Mouse (Mus musculus): Measurements from ENCODE around the gene Retreg2. TPM values are rescaled to one million over a fixed set of nuclear protein-coding genes. Genes with fewer than 3 reads are reported as not detected.

Retreg2 gene
- total RNA-seq, 2 experiments from 2014 or later = 34.1 to 37.5 TPM

DNA sequence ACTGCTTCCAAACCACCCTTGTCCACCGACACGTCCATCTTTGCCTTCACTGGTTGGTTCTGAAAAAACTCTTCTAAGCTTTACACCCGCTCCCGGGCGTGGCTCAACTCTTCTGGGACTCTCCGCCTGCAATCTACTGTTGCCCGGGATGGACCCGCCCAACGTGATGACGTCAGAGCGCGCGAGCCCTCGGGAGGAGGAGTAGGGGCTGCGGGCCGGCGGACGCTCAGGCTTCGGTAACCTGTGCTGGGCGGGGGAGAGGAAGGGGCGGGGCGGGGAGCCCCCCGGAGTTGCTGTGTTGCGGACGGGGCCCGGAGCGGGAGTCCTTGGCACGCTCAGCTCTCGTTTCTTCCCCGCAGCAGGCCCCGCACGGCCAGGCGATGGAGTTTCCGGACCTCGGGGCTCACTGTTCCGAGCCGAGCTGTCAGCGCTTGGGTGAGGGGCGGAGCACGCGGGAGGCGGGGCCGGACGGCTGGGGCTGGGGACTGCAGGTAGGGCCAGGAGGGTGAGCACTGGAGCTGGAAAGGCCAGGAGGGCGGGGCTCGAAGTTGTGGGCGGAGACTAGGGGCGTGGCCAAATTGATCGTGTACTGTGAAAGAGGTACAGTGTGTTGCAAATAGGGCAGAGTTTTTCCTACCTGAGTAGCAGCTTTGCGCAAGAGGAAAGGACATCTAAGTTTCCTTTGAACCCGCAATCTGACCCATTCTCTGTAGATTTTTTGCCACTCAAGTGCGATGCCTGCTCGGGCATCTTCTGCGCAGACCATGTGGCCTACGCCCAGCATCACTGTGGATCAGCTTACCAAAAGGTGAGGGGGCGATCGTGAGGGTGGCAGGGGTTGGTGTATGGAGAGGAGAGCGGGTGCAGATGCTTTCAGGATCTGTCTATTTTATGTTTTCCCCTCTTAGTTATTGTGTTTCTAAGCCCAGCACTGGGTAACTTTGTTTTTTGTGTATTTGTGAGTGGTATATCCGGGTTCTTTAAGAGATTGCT is 26.2 kb downstream of the Retreg2 start, which contains the start of gene Zfand2b:
Gene Zfand2b (plus strand): TSS at position 175 of the 993 bp plus-strand sequence.
- peak; percentile 98 for DNase-seq

GRCm38 (mm10) chr1:75179334-75180104 is 36.9 kb downstream of the Retreg2 start:
- DNase-seq = peak; percentile 51

- peak; percentile 88 for DNase-seq
These were observed 37.6 kb downstream of the Retreg2 start, which contains the start of gene Abcb6 for GRCm38 (mm10) chr1:75180105-75180590. Abcb6 (minus strand) TSS chr1:75180392.

- no peak for DNase-seq
These were observed 38.2 kb downstream of the Retreg2 start for GRCm38 (mm10) chr1:75180741-75181140.

DNA sequence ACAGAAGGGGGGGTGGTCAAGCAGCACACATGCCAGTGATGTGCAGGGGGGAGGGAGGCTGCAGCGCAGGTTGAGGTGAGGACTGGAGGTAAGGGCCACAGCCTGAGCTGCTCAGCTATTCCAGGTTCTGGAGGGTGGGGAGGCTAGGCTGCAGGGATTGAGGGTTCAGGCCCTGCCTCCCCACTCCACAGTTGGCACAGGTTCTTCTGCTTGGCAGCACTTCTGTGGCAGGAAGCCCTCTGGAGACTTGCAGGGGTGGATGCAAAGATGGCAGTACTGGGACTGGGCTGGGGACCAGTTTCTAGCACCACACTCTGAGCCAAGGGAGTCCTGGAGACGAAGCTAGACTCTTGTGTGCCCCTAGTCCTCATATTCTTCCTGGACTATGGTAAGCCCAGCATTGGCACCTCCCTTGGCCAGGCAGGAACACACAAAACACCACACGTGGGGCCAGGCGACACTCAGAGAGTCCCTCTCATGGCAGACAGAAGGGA is 38.8 kb downstream of the Retreg2 start:
- DNase-seq = no peak

- DNase-seq = no peak
These were observed 39.6 kb downstream of the Retreg2 start for GRCm38 (mm10) chr1:75182160-75182559.

DNA sequence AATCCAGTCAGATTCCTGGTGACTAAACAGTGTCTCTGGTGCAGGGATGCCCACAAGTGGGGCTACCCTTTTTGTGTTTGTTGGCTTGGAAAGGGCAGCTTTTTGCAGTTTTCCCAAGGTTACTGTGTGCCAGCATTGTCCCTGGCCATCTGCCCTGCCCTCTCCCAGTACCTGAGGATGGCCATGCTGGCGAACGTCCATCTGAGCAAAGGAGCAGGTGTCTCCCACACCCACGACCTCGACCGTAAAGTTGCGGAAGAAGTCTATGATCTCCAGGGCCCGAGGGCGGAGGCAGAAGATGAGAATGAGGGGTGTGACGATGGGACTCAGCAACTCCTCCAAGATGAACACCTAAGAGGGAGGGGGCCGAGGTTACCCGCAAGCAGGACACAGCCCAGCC is 42.9 kb downstream of the Retreg2 start:
- no peak for DNase-seq

- DNase-seq = no peak
These were observed 44.5 kb downstream of the Retreg2 start for GRCm38 (mm10) chr1:75187126-75187525.

GRCm38 (mm10) chr1:75187914-75188483 is 45.4 kb downstream of the Retreg2 start:
- no peak for DNase-seq

DNA sequence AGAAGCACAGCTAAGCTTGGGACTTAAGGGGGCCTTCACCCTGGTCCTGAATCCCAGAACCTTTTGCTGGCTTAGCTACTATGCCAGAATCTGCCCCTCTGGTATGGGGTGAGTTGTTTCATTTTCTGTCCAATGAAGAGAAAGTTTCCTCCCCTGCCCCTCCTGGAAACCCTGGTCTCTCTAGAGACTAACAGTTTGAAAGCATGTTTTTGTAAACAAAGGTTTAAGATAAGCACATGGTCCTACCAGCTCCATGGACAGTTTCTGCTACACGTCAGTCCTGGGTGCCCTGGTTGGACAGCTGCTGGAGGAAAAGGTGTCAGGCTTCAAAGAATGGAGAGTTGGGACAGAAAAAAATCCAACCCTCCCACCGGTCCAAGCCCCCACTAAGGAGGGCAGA is 48.0 kb downstream of the Retreg2 start:
- DNase-seq = no peak

- no peak for DNase-seq
These were observed 48.7 kb downstream of the Retreg2 start for GRCm38 (mm10) chr1:75191258-75191621.

- DNase-seq = peak; percentile 94
These were observed 49.2 kb downstream of the Retreg2 start, which contains the start of the genes Ankzf1 and Atg9a for GRCm38 (mm10) chr1:75191622-75192402. Ankzf1 (plus strand) TSS chr1:75192151. Atg9a (minus strand) TSS chr1:75192196.

DNA sequence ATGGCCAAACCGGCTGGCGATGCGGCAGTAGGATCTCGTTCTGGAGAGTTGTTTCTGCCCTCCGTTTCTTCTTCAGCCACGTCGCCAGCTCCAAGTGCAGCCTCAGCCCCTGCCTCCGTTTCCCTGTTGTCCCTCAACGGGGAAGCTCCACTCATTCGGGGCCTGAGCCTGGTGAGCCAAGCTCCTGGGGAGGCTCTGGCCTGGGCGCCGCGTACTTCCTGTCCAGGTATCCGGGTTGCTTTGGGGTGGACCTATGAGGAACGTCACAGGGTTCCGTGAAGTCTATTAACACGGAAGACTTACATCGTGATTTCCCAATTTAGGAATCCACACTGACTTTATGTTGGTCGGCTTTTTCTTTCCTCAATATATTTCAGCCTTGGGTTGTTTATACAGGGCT is 49.9 kb downstream of the Retreg2 start:
- peak; percentile 37 for DNase-seq

Other genes with a start within 250 kb of the Retreg2 start
- not detected for gene Cryba2, start 249.6 kb upstream of the Retreg2 start, total RNA-seq (2021)
- gene Cfap65, start 207.2 kb upstream of the Retreg2 start, total RNA-seq (2021) = not detected
- gene Ihh, start 191.1 kb upstream of the Retreg2 start, total RNA-seq (2021) = under 1 TPM; 0.18 to 0.26 TPM
- gene Nhej1, start 17.6 kb upstream of the Retreg2 start, total RNA-seq (2021) = 1 to 10 TPM; 2.3 to 3.1 TPM
- gene Slc23a3, start 8.9 kb upstream of the Retreg2 start, total RNA-seq (2021) = 1 to 10 TPM; 1.2 to 1.3 TPM
- 10 to 100 TPM; 27.9 to 35.0 TPM for gene Cnppd1, start 67 bp upstream of the Retreg2 start, total RNA-seq (2021)
- gene Zfand2b, start 25.9 kb downstream of the Retreg2 start, total RNA-seq (2021) = 10 to 100 TPM; 17.3 to 20.6 TPM
- 10 to 100 TPM; 20.0 to 24.1 TPM for gene Abcb6, start 37.6 kb downstream of the Retreg2 start, total RNA-seq (2021)
- gene Ankzf1, start 49.4 kb downstream of the Retreg2 start, total RNA-seq (2021) = 10 to 100 TPM; 10.0 to 12.0 TPM
- gene Atg9a, start 49.4 kb downstream of the Retreg2 start, total RNA-seq (2021) = 10 to 100 TPM; 39.7 to 40.7 TPM
- gene Glb1l, start 68.0 kb downstream of the Retreg2 start, total RNA-seq (2021) = 10 to 100 TPM; 10.7 to 12.7 TPM
- 10 to 100 TPM; 65.6 to 67.0 TPM for gene Stk16, start 68.1 kb downstream of the Retreg2 start, total RNA-seq (2021)
- 100 to 1,000 TPM; 371 to 462 TPM for gene Tuba4a, start 77.1 kb downstream of the Retreg2 start, total RNA-seq (2021)
- gene A630095N17Rik, start 89.3 kb downstream of the Retreg2 start, total RNA-seq (2021) = not detected
- 10 to 100 TPM; 46.4 to 49.2 TPM for gene Dnajb2, start 93.6 kb downstream of the Retreg2 start, total RNA-seq (2021)
- under 1 TPM; 0.41 to 0.43 TPM for gene Ptprn, start 121.7 kb downstream of the Retreg2 start, total RNA-seq (2021)
- gene Resp18, start 135.6 kb downstream of the Retreg2 start, total RNA-seq (2021) = not detected
- gene Dnpep, start 175.2 kb downstream of the Retreg2 start, total RNA-seq (2021) = 10 to 100 TPM; 89.5 to 89.8 TPM
- gene Des, start 217.6 kb downstream of the Retreg2 start, total RNA-seq (2021) = 100 to 1,000 TPM; 742 to 747 TPM
- gene Speg, start 232.5 kb downstream of the Retreg2 start, total RNA-seq (2021) = 100 to 1,000 TPM; 121 to 123 TPM